ENCODE assay signal across 22 mouse cellular contexts in genomic region chr4:128683706-128684105, GRCm38 (mm10). TPM values are rescaled to one million over a fixed set of nuclear protein-coding genes. Genes with fewer than 3 reads are reported as not detected.
DNase-seq lines count a peak whose midpoint lies in the region; ATAC-seq and TF ChIP-seq lines count a peak whose summit lies in the region.
"Had no signal": no experiment of that assay in that cellular context is flagged by ENCODE, and none has a peak within 500 bp of the region (broad histone marks: within the 10 kb centered on the region; RNA-seq: fewer than 3 reads in every experiment).

No protein-coding gene starts in this region.

- no peak for TF ChIP-seq CTCF in forebrain, postnatal 0 days (IDR thresholded peaks at IDR 0.05; ENCODE audit: low read depth)
- no peak for TF ChIP-seq CTCF in olfactory bulb, adult 2 months (IDR thresholded peaks at IDR 0.05; ENCODE audit: insufficient read depth, low read depth, low read length)

- H3K4me2 ChIP-seq in forebrain, postnatal 0 days (ENCODE audit: low read depth): no peak overlapping the region
- H3K4me2 ChIP-seq in neural tube, embryonic 11.5 days (ENCODE audit: low read depth): no peak overlapping the region
- no peak overlapping the region for H3K4me2 ChIP-seq in midbrain, embryonic 13.5 days (replicated peaks)
- H3K4me2 ChIP-seq: liver, embryonic 12.5 days; lung, embryonic 14.5 days had no signal

- WGBS in forebrain, postnatal 0 days: 45% methylated on average over 3 of the region's 3 CpGs
- 51% methylated on average over 3 of the region's 3 CpGs for WGBS in forebrain, embryonic 10.5 days
- 38% methylated on average over 3 of the region's 3 CpGs for WGBS in neural tube, embryonic 11.5 days
- WGBS in midbrain, embryonic 13.5 days: 32% methylated on average over 3 of the region's 3 CpGs
- WGBS in olfactory bulb, adult 2 months: 28% methylated on average over 3 of the region's 3 CpGs

- DNase-seq in forebrain, postnatal 0 days: no peak
- no peak for DNase-seq in forebrain, embryonic 10.5 days (ENCODE audit: extremely low spot score, low spot score)
- peak; percentile 30 for DNase-seq in neural tube, embryonic 11.5 days (ENCODE audit: low spot score)
- no peak for DNase-seq in neural tube, embryonic 10.5 days (ENCODE audit: extremely low spot score, low spot score)
- DNase-seq in lung, adult 18-20 months: no peak
- no peak for DNase-seq in Muller cell, postnatal 12 days (ENCODE audit: inconsistent ontology term)
- DNase-seq: adrenal gland, postnatal 25 days; cerebellum, adult 11 months; cerebellum, postnatal 14 days; gastrocnemius, postnatal 14 days; heart, adult 2 months; kidney, adult 2 months; kidney, postnatal 10 days; lung, embryonic 14.5 days; lung, postnatal 36 days; right cerebral cortex, adult 18-20 months; thymus, postnatal 14 days had no signal

- H3K9ac ChIP-seq in forebrain, postnatal 0 days: 0 out of 2 replicates have a peak overlapping the region, but pooled peaks have one; percentile 22
- no peak overlapping the region for H3K9ac ChIP-seq in neural tube, embryonic 11.5 days (ENCODE audit: low read length)
- H3K9ac ChIP-seq in midbrain, embryonic 13.5 days (replicated peaks): 0 out of 2 replicates have a peak overlapping the region, but pooled peaks have one; percentile 1
- H3K9ac ChIP-seq: liver, embryonic 12.5 days; lung, embryonic 14.5 days had no signal

- peaks cover 5% of the 10 kb centered on the region; the same call in 1 of the 2 replicates for H3K4me1 ChIP-seq in forebrain, postnatal 0 days (ENCODE audit: insufficient read depth)
- peaks cover 35% of the 10 kb centered on the region for H3K4me1 ChIP-seq in forebrain, embryonic 10.5 days
- H3K4me1 ChIP-seq in neural tube, embryonic 11.5 days (ENCODE audit: control insufficient read depth, insufficient read depth, low read length): peaks cover 23% of the 10 kb centered on the region
- H3K4me1 ChIP-seq in midbrain, embryonic 13.5 days (replicated peaks): peaks cover 42% of the 10 kb centered on the region
- H3K4me1 ChIP-seq in olfactory bulb, adult 2 months (ENCODE audit: control insufficient read depth, insufficient read depth, low read length): peaks cover 48% of the 10 kb centered on the region

- TF ChIP-seq POLR2A in olfactory bulb, adult 2 months (IDR thresholded peaks at IDR 0.05; ENCODE audit: insufficient read depth, low read depth, low read length): no peak

- H3K4me3 ChIP-seq in forebrain, postnatal 0 days (ENCODE audit: low read depth, low read length): no peak overlapping the region
- H3K4me3 ChIP-seq in forebrain, embryonic 10.5 days: no peak overlapping the region
- H3K4me3 ChIP-seq in neural tube, embryonic 11.5 days (ENCODE audit: low read depth, low read length): no peak overlapping the region
- H3K4me3 ChIP-seq in midbrain, embryonic 13.5 days (replicated peaks): no peak overlapping the region
- H3K4me3 ChIP-seq in olfactory bulb, adult 2 months (ENCODE audit: insufficient read depth, low read depth, low read length): no peak overlapping the region
- H3K4me3 ChIP-seq: heart, adult 2 months; left cerebral cortex, adult 2 months; liver, embryonic 12.5 days had no signal

- H3K27ac ChIP-seq in forebrain, postnatal 0 days (ENCODE audit: low read depth, low read length): no peak overlapping the region
- no peak overlapping the region for H3K27ac ChIP-seq in forebrain, embryonic 10.5 days
- peak overlapping the region; percentile 62; the same call in 1 of the 2 replicates for H3K27ac ChIP-seq in neural tube, embryonic 11.5 days (ENCODE audit: low read depth, low read length)
- peak overlapping the region; percentile 61 for H3K27ac ChIP-seq in midbrain, embryonic 13.5 days
- H3K27ac ChIP-seq in olfactory bulb, adult 2 months (ENCODE audit: insufficient read depth, low read depth, low read length): peak overlapping the region; percentile 78
- H3K27ac ChIP-seq: heart, adult 2 months; left cerebral cortex, adult 2 months; liver, embryonic 12.5 days had no signal

- no peak for ATAC-seq in forebrain, postnatal 0 days
- ATAC-seq in neural tube, embryonic 11.5 days (ENCODE audit: insufficient read depth, low FRiP score, low TSS enrichment): no peak
- ATAC-seq in midbrain, embryonic 13.5 days: 0 out of 2 replicates have a peak, but pooled peaks have one; percentile 46
- ATAC-seq: liver, embryonic 12.5 days had no signal

- no peaks in the 10 kb centered on the region for H3K27me3 ChIP-seq in forebrain, postnatal 0 days (ENCODE audit: insufficient read depth, low read length)
- 0 out of 2 replicates have a peak, but pooled peaks cover under 1% of the 10 kb centered on the region for H3K27me3 ChIP-seq in forebrain, embryonic 10.5 days (ENCODE audit: poor library complexity, severe bottlenecking)
- H3K27me3 ChIP-seq in neural tube, embryonic 11.5 days (ENCODE audit: control insufficient read depth, insufficient read depth, low read length): no peaks in the 10 kb centered on the region
- H3K27me3 ChIP-seq in midbrain, embryonic 13.5 days: no peaks in the 10 kb centered on the region
- H3K27me3 ChIP-seq: liver, embryonic 12.5 days had no signal

- no peaks in the 10 kb centered on the region for H3K36me3 ChIP-seq in forebrain, postnatal 0 days (ENCODE audit: insufficient read depth)
- no peaks in the 10 kb centered on the region for H3K36me3 ChIP-seq in forebrain, embryonic 10.5 days (replicated peaks)
- no peaks in the 10 kb centered on the region for H3K36me3 ChIP-seq in neural tube, embryonic 11.5 days (ENCODE audit: control insufficient read depth, insufficient read depth, low read length)
- no peaks in the 10 kb centered on the region for H3K36me3 ChIP-seq in midbrain, embryonic 13.5 days
- H3K36me3 ChIP-seq: G1E; liver, embryonic 12.5 days had no signal

- H3K9me3 ChIP-seq in forebrain, postnatal 0 days (ENCODE audit: low read length): no peaks in the 10 kb centered on the region
- peaks cover 7% of the 10 kb centered on the region; the same call in 1 of the 2 replicates for H3K9me3 ChIP-seq in forebrain, embryonic 10.5 days
- H3K9me3 ChIP-seq in neural tube, embryonic 11.5 days (ENCODE audit: control insufficient read depth, low read length): no peaks in the 10 kb centered on the region
- no peaks in the 10 kb centered on the region for H3K9me3 ChIP-seq in midbrain, embryonic 13.5 days
- H3K9me3 ChIP-seq: G1E had no signal

RNA-seq across cellular contexts. Expression of gene Phc2, which starts 29.2 kb away (rescaled TPM):
- 78.3 and 93.2 TPM in 2 replicates for total RNA-seq in forebrain, postnatal 0 days (2014; rRNA removed)
- polyA plus RNA-seq in forebrain, postnatal 0 days (2015; fragmentation: Nextera tagmentation; extraction: Ambion mirVana): 52.4 and 56.3 TPM in 2 replicates
- 23.3 and 23.4 TPM in 2 replicates for polyA plus RNA-seq in forebrain, embryonic 10.5 days (2016; fragmentation: Nextera tagmentation; extraction: Ambion mirVana)
- 109 and 123 TPM in 2 replicates for polyA plus RNA-seq in neural tube, embryonic 11.5 days (2014; fragmentation: Nextera tagmentation; extraction: Ambion mirVana)
- 30.0 and 36.1 TPM in 2 replicates for polyA plus RNA-seq in midbrain, embryonic 13.5 days (2015; fragmentation: Nextera tagmentation; extraction: Ambion mirVana)
- polyA plus RNA-seq in olfactory bulb, adult 2 months (2012; ENCODE audit: insufficient read depth, insufficient read length, low replicate concordance, missing spikeins): not detected in 2 replicates

Comparison
In these comparisons a context has a peak if more than half of its experiments do, and no peak if none do; other contexts are left out.
1. H3K27ac ChIP-seq: peak in neural tube, embryonic 11.5 days (single experiment), midbrain, embryonic 13.5 days (single experiment) and olfactory bulb, adult 2 months (single experiment); none in forebrain, postnatal 0 days (single experiment) and forebrain, embryonic 10.5 days (single experiment).
2. RNA of gene Phc2, which starts 29.2 kb away (polyA plus RNA-seq): 109 to 123 TPM in neural tube, embryonic 11.5 days, 52.4 to 56.3 TPM in forebrain, postnatal 0 days, 30.0 to 36.1 TPM in midbrain, embryonic 13.5 days and 23.3 to 23.4 TPM in forebrain, embryonic 10.5 days; not detected in olfactory bulb, adult 2 months; every median in the first group is over 10 times any median in the second.